Mouse (Mus musculus): Measurements from ENCODE around the gene BC029722.

DNA sequence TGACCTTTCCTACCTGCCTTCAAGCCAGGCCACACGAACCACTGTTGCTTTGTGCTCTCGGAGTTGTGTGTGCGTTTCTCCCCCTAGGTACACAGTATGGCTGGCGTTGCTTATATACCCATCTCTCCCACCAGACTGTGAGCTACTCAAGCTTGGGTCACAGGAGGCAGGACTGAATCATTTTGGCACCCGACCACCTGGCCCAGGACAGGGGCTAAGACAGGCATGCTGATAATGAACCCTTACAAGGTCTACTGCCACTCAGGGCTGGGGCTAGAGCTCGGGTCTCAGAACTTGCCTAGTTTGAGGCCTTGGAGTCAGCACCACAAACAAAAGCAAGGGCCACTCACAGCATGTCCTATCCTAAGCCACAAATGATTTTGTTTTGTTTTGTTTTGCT, 42.4 kb upstream of the BC029722 start:
- TF ChIP-seq E2F4 (IDR thresholded peaks at IDR 0.05; ENCODE audit: insufficient read depth) (no peak), CEBPB (IDR thresholded peaks at IDR 0.05; ENCODE audit: insufficient read depth, poor library complexity, severe bottlenecking) (no peak), POLR2AphosphoS2 (IDR thresholded peaks at IDR 0.05; ENCODE audit: insufficient read length, low read depth) (no peak), POLR2A (IDR thresholded peaks at IDR 0.05; ENCODE audit: insufficient read length, low read depth) (no peak), MYOG (IDR thresholded peaks at IDR 0.05; ENCODE audit: control insufficient read depth in 1 of 3, insufficient read depth in 1 of 3, insufficient read length in 2 of 3, low read depth in 2 of 3) (no peak)
